Mouse (Mus musculus) left cerebral cortex, adult 8-10 months (tissue): ENCODE data around the gene Ceacam1. TPM values are rescaled to one million over a fixed set of nuclear protein-coding genes. Genes with fewer than 3 reads are reported as not detected.
"Not testable (repeated sequence)": the region's sequence is repeated elsewhere in the genome, so short reads cannot be mapped to it uniquely, and the experiment has no call there.

ENCODE experiments used
- DNase-seq, 2 experiments: peaks; one replicate each; pipeline ENCODE4 v3.0.0; 2022; ENCODE audit warnings: low spot score in 2 of 2
- total RNA-seq, 4 experiments: library from RNA; stranded (reverse); gene quantifications; 2 replicates each; pipeline ENCODE4 v1.2.4; 2022

The Ceacam1 gene
- total RNA-seq, 4 experiments from 2014 or later, result 2.3 to 3.3 (median 2.8) TPM

- no peak for DNase-seq
Observed at GRCm38 (mm10) chr7:25439978-25440815, 37.2 kb downstream of the Ceacam1 start.

DNA sequence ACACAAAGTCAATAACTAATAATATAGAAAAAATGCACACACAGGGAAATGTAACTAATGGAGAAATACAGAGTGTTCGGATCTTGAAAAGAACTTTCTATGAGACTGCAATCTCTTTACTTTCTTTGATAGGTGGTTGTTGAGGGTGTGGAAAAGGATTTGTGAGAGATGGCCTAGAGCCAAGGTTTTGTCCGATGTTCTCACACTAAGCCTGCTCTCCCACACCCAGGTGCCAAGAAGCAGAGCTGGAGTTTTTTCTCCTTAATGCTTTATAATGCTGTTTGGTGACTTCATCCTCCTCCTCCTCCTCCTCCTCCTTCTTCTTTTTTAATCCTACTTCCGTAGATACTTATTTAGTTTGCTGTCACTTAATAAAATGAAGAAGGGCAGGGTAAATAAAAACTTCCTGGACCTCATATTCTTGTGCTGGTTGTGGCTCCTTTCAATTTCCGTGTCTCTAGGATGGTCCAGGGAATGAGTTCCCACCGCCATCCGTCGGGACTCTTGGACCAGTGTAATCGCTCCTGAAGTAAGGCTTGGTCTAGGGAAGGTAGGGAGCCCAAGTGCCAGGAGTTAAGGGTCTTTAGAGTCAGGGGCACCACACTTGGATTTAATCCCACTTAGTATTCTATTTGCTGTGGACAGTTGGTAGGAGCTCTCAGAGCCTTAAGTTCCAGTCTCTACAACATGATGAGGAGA lies 38.1 kb downstream of the Ceacam1 start:
- DNase-seq, result no peak

DNA sequence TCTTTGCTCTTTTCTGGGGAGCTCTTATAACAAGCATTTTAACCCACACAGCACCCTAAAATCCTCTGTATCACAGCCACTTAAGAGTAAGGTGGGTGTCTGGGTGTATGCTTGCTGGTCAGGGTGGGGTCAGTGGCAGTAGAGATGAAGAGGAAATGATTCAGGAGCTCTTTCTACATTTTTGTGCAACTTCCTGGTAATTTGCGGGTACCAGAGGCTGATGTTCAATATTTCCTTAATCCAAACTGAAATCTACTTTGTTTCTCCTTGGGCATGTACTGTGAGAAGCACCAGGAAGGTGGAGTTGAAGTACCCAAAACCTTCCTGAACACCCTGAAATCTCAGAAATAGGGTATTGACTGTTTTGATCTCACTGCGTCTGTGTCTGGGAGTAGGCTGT lies 40.7 kb downstream of the Ceacam1 start:
- no peak for DNase-seq

DNA sequence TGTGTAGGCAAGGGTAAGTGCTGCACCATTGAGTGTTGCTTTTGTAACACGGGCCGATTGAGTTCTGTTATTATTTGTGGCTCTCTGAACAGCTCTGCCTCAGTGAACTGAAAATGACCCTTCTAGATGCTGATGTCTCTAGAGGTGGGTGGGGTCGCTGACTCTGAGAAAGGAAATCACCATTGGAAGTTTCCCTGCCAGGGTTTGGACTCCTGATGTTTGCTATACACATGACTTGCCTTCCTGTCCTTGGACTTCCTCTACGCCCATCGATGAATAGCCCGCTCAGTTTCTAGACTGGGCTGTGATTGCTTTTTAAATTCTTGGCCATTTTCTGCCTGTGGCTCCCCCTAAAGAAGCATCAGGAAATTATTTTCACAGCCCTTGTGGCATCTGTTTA lies 41.2 kb downstream of the Ceacam1 start:
- DNase-seq, result no peak

DNA sequence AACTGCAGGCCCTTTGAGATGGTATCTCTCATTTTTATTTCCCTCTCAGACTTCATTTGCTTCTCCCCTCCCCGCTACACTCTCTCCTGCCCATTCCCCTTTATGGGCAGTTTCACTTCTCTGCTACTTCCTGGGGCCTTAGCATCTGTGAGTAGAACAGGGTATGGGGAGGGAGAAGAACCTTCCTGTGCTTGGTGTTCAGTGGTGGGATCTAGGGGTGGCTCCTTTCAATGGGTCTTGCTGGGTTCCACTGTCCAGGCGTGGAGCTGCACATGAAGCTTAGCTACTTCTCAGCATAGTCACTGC lies 41.9 kb downstream of the Ceacam1 start:
- DNase-seq, result no peak

- DNase-seq, result no peak
Observed at GRCm38 (mm10) chr7:25434654-25435545, 42.5 kb downstream of the Ceacam1 start.

DNA sequence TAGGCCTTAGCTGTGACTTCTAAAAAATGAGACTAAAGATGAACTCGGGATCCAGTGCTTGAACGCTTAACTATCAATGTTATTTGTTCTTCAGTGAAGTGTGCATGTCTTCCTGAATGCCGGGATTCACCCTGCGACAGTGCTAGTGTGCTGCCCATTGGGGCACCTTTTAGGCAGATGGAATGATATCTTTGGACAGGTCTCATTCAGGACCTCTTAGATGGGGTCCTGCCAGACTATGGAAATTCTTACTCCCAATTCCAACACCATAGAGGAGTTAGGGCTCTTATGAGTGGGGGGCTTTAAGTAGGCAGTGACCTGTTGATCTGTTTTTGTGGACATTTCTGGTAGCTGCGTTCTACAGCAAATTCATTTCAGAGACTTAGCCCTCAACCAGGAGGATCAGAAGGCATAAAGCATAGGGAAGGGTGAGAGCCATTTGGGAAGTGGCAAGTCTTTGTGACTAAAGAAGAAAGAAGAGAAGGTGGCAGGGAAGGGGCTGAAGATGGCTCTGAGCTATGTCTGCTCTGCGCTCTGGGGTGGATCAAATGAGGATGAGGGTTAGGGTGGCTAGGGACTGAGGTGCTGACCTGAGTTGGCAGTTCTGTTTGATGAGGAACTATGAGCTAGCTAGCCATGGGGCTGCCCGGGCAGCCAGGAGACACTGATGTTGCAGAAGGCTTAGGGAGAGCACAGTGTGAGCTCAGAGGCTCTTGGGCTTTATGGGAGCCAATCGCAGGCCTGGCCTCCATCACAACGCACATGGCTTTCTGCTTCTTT lies 43.4 kb downstream of the Ceacam1 start:
- DNase-seq, result no peak

- no peak for DNase-seq
Observed at GRCm38 (mm10) chr7:25433007-25433541, 44.3 kb downstream of the Ceacam1 start.

- DNase-seq, result no peak
Observed at GRCm38 (mm10) chr7:25432381-25432780, 45.0 kb downstream of the Ceacam1 start.

DNA sequence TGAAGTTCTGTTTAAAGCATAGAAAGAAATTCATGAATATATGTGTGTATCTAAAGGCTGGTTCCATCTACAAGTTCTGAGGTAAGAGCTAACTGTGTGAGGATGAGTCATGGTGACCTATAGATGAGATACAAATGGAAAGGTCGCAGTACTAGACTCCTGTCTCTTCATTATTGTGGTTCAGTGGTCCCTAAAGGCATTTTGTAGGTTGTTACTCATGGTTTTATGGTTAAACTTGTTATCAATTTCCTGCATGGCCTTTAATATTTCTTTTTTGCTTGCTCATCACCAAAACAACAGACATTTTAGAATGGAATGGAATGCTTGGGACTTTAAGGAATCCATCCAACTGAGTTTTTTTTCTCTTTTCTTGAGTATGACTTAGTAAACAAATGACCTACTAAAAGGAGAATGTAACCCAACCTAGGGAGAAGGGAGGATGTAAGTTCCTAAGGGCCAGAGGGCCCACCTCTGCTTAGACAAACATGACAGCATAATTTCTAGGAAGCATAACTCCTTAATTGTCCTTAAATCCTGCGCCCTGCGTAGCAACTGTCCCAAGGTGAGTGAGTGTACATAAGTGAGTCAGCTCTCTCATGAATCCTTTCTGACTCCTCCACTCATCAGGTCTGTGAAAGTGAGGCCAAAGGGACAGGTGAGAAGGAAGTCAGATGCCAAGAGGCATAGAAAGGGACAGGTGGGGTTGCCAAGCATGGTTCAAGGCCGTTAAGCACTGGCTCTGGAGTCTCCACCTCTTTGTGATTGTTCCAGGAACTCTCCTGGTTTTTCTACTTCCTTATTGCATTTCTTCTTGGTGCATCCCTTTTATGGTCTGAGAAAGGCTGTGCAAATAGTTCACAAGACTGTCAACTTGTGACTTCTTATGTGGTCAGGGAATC lies 47.3 kb downstream of the Ceacam1 start:
- no peak for DNase-seq

DNA sequence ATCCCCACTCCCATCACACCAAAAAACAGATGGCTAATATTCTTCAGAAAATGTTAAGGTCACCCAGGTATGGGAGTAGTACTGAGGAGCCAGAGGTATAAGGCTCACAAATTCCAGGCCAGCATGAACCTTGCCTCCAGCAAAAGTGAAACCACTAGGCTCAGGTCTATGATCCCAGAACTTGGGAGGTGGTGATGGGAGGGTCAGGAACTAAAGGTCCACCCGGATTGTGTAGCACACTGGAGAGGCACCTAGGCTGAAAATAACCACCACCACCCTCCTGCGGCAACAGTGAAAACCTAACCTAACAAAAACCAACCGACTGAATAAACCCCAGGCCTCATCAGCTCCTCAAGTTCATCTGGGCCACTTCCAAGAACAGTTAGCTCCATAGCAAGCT lies 49.1 kb downstream of the Ceacam1 start:
- no peak for DNase-seq

DNA sequence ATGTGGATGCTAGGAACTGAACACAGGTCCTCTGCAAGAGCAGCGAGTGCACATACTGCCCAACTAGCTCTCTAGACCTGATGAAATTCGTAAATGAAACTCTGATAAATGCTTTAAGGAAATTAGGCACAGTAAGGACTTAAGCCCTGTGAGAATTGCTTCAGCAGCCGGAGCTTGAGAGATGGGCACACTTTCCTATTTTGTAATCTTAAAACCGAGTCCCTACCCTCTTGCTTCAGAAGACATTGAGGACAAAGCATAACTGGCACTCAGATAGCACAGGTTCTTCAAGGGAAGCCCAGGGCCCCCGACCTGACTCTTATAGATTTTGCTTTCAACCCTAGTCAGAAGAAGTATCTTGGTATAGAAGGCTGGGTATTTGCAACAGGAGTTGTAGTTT lies 50.3 kb downstream of the Ceacam1 start:
- DNase-seq, result no peak

- DNase-seq, result not testable (repeated sequence)
Observed at GRCm38 (mm10) chr7:25426380-25426779, 51.0 kb downstream of the Ceacam1 start.

GRCm38 (mm10) chr7:25424429-25424828 lies 53.0 kb downstream of the Ceacam1 start:
- peak; percentile 48 to 65 for DNase-seq

- DNase-seq, result peak in 1 of 2 experiments; percentile 25
Observed at GRCm38 (mm10) chr7:25422286-25422841, 55.0 kb downstream of the Ceacam1 start.

- DNase-seq, result no peak
Observed at GRCm38 (mm10) chr7:25419943-25420342, 57.5 kb downstream of the Ceacam1 start.

DNA sequence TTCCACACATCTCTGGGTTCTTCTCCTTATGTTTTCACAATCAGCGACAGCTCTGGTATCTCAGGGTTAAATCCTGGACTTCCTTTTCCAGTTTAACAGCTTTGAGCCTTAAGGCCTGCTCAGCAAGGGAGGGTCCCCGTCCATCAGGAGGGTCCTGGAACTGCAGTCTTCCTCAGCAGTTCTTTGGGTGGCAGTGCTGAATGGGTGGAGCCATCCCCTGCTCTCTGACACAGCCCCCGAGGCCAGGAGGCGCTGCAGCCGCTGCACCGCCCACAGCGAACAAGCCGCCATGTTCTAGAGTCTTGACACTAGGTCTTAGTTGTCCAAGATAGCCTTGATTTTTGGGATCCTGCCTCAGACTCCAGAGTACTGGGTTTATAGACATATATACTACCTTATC lies 57.9 kb downstream of the Ceacam1 start:
- no peak for DNase-seq

DNA sequence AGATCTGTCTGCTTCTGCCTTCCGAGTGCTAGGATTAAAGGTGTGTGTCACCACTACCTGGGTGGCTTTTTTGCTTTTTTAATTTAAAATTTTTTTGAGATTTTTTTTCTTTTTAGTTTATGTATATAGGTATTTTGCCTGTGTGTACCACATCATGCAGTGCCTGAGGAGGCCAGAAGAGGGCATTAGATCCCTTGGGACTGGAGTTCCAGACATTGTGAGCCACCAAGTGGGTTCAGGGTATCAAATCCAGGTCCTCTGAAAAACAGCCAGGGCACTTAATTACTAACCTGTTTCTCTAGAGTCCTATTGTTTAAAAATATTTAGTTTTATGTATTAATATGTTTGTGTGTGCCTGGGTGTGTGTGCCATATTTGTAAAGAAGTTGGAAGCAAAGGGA lies 59.8 kb downstream of the Ceacam1 start:
- no peak for DNase-seq

DNA sequence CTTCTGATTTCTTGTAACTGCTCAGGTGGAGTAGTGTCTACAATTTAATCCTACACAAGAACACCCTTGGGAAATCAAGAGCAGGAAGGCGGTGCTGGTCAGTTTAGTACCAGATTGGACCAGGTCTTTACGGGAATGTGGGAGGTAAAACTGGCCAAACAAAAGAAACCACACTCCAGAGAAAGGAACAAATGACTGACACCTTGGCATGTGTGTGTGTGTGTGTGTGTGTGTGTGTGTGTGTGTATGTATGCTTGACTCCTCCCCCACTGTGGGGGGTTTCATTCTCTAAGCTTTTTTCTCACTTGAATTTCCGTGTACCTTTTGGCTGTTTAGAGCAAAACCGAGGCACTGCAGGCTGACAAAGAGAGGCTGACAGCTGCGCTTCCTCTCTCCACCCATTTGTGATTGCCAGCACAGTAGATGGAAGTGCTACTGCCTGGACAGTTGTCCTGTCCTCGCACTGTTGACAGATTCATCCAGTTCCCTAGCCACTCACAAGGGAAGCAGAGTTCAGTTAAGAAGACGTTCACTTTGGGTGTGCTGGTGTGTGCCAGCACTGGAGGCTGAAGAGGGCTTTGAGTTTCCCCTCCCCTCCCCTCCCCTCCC lies 64.5 kb downstream of the Ceacam1 start, which contains the start of gene Cxcl17:
TSS of gene Cxcl17 (minus strand) at position 54 of the 609 bp plus-strand sequence.
- no peak for DNase-seq
